Mouse (Mus musculus): Measurements from ENCODE around the gene Mlycd.

The Mlycd gene

GRCm38 (mm10) chr8:119434569-119434968, 39.9 kb downstream of the Mlycd start:
- DNase-seq = no peak

- no peak for DNase-seq
Observed at GRCm38 (mm10) chr8:119435527-119435926, 40.8 kb downstream of the Mlycd start.

GRCm38 (mm10) chr8:119436331-119436730, 41.7 kb downstream of the Mlycd start:
- no peak for DNase-seq

- no peak for DNase-seq
Observed at GRCm38 (mm10) chr8:119436933-119437332, 42.3 kb downstream of the Mlycd start.

GRCm38 (mm10) chr8:119437506-119437905, 42.8 kb downstream of the Mlycd start:
- DNase-seq = no peak

GRCm38 (mm10) chr8:119438876-119439275, 44.2 kb downstream of the Mlycd start:
- no peak for DNase-seq

GRCm38 (mm10) chr8:119439424-119439823, 44.7 kb downstream of the Mlycd start:
- DNase-seq = no peak

- DNase-seq = no peak
Observed at GRCm38 (mm10) chr8:119439893-119440249, 45.2 kb downstream of the Mlycd start.

- DNase-seq = peak; percentile 47
Observed at GRCm38 (mm10) chr8:119440250-119440951, 45.7 kb downstream of the Mlycd start.

GRCm38 (mm10) chr8:119440952-119441270, 46.2 kb downstream of the Mlycd start:
- no peak for DNase-seq

GRCm38 (mm10) chr8:119442013-119442412, 47.3 kb downstream of the Mlycd start:
- DNase-seq = no peak

GRCm38 (mm10) chr8:119442970-119443369, 48.3 kb downstream of the Mlycd start:
- DNase-seq = no peak

GRCm38 (mm10) chr8:119446211-119446989, 51.7 kb downstream of the Mlycd start, which contains the start of gene Necab2:
Necab2 (plus strand) TSS chr8:119446719.
- DNase-seq = peak; percentile 96

- DNase-seq = peak; percentile 39
Observed at GRCm38 (mm10) chr8:119446990-119447780, 52.5 kb downstream of the Mlycd start.

- no peak for DNase-seq
Observed at GRCm38 (mm10) chr8:119447781-119448170, 53.1 kb downstream of the Mlycd start.

GRCm38 (mm10) chr8:119449627-119450026, 54.9 kb downstream of the Mlycd start:
- peak; percentile 34 for DNase-seq

GRCm38 (mm10) chr8:119451131-119451530, 56.5 kb downstream of the Mlycd start:
- DNase-seq = no peak

- no peak for DNase-seq
Observed at GRCm38 (mm10) chr8:119452919-119453318, 58.2 kb downstream of the Mlycd start.

- no peak for DNase-seq
Observed at GRCm38 (mm10) chr8:119456045-119456444, 61.4 kb downstream of the Mlycd start.

GRCm38 (mm10) chr8:119459724-119460123, 65.0 kb downstream of the Mlycd start:
- DNase-seq = no peak

Data from right cerebral cortex, postnatal 14 days (tissue).